Mouse (Mus musculus) midbrain, embryonic 14.5 days (tissue): ENCODE measurements around the gene Mapk9. TPM values are rescaled to one million over a fixed set of nuclear protein-coding genes. Genes with fewer than 3 reads are reported as not detected.

Source experiments
- ATAC-seq: fragments of 200-750 bp; cut with Nextera tagmentation; 2 replicates; pipeline ENCODE4 v1.8.0; 2017; ENCODE audit warnings: moderate number of reproducible peaks, moderate library complexity; ENCODE audit not compliant: low FRiP score, low TSS enrichment
- DNase-seq: peaks from one replicate; pipeline ENCODE4 v3.0.0-alpha.2; 2015
- H3K27ac ChIP-seq: fragments of 300-500 bp; sonication (generic); replicated peaks from 2 replicates; pipeline ENCODE4 v1.5.1; 2014; ENCODE audit warnings: mild to moderate bottlenecking, low read depth, low read length, moderate library complexity
- H3K27me3 ChIP-seq: fragments of 300-500 bp; sonication (generic); 2 replicates; pipeline ENCODE4 v1.6.1; 2014; ENCODE audit warnings: low read length, control low read depth, mixed read lengths; ENCODE audit not compliant: control insufficient read depth, insufficient read depth
- H3K36me3 ChIP-seq: fragments of 300-500 bp; sonication (generic); 2 replicates; pipeline ENCODE4 v1.6.1; 2014; ENCODE audit warnings: low read length, control low read depth; ENCODE audit not compliant: control insufficient read depth, insufficient read depth
- H3K4me1 ChIP-seq: fragments of 300-500 bp; sonication (generic); 2 replicates; pipeline ENCODE4 v1.6.1; 2014; ENCODE audit warnings: mild to moderate bottlenecking, antibody characterized with exemption, low read length, control low read depth; ENCODE audit not compliant: control insufficient read depth, insufficient read depth
- H3K4me2 ChIP-seq: fragments of 300-500 bp; sonication (generic); 2 replicates; pipeline ENCODE4 v1.6.1; 2014; ENCODE audit warnings: mild to moderate bottlenecking, low read length, moderate library complexity
- H3K4me3 ChIP-seq: fragments of 300-500 bp; sonication (generic); replicated peaks from 2 replicates; pipeline ENCODE4 v1.5.1; 2014; ENCODE audit warnings: low read depth, low read length
- H3K9ac ChIP-seq: fragments of 300-500 bp; sonication (generic); replicated peaks from 2 replicates; pipeline ENCODE4 v1.6.1; 2014; ENCODE audit warnings: mild to moderate bottlenecking, low read length, moderate library complexity
- H3K9me3 ChIP-seq: fragments of 300-500 bp; sonication (generic); 2 replicates; pipeline ENCODE4 v1.6.1; 2016; ENCODE audit warnings: low read length, control low read depth, mixed read lengths; ENCODE audit not compliant: control insufficient read depth
- WGBS: fragments of 180-500 bp; shearing (Covaris S2); extraction: QIAGEN DNeasy Blood & Tissue Kit; methylation state at CpG from one replicate; pipeline ENCODE4 v1.1.7; 2014; 5-methylcytosine and 5-hydroxymethylcytosine counted together
- polyA plus RNA-seq: library from polyadenylated mRNA; unstranded; fragments of >200 nt; fragmentation: Nextera tagmentation; extraction: Ambion mirVana; gene quantifications from 2 replicates; pipeline ENCODE4 v1.2.1, GENCODE M21; 2014

The Mapk9 gene
- polyA plus RNA-seq, 1 experiment from 2014 or later = 72.4 TPM

DNA sequence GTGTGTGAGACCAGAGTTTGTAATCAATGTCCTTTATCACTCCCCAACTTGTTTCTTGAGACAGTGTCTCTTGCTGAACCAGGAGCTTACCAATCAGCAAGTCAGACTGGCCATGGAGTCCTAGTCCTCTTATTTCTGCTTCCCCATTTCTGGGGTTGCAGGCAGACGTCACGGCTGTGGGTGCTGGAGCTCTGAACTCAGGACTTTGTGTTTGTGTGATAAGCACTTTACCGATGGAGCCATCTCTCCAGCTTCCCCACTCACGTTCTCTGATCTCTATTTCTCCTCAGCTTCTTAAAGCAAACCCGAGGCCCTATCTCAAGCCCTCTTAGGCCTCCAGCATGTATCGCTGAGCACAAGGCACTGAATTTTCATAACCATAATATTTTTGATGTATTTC lies 72.8 kb downstream of the Mapk9 start:
- Histone ChIP-seq H3K4me2 (no peak overlapping the region), H3K4me1 (peaks cover 7% of the 10 kb centered on the region; the same call in 1 of the 2 replicates), H3K27ac (no peak overlapping the region), H3K36me3 (no peaks in the 10 kb centered on the region), H3K9ac (no peak overlapping the region), H3K27me3 (no peaks in the 10 kb centered on the region), H3K9me3 (no peaks in the 10 kb centered on the region), H3K4me3 (no peak overlapping the region)
- no peak for ATAC-seq
- no peak for DNase-seq
- 88% methylated on average over 6 of the region's 6 CpGs for WGBS

DNA sequence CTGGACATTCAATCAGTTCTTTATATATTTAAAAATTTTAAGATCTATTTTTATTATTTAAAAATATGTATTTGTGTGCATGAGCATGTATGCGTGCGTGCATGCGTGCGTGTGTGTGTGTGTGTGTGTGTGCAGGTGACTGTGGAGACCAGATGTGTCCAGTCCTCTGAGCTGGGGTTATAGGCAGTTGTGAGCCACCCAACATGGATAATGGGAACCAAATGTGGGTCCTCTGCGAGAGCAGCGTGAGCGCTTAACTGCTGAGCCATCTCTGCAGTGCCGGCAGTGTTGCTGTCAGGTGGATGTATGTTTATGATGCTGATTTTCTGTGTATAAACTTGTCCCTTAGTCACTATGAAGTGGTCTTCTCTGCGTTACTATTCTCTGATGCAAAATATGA lies 77.0 kb downstream of the Mapk9 start:
- Histone ChIP-seq H3K27ac (no peak overlapping the region), H3K4me1 (peaks cover 14% of the 10 kb centered on the region)

GRCm38 (mm10) chr11:49926183-49926582 lies 79.6 kb downstream of the Mapk9 start:
- Histone ChIP-seq H3K4me1 (peaks cover 9% of the 10 kb centered on the region), H3K9me3 (no peaks in the 10 kb centered on the region), H3K9ac (no peak overlapping the region), H3K4me3 (no peak overlapping the region), H3K27me3 (no peaks in the 10 kb centered on the region), H3K4me2 (no peak overlapping the region), H3K27ac (no peak overlapping the region), H3K36me3 (no peaks in the 10 kb centered on the region)
- 78% methylated on average over 7 of the region's 7 CpGs for WGBS
- ATAC-seq = no peak
- DNase-seq = no peak

More for the DNA sequence above, 77.0 kb downstream of the Mapk9 start:
- H3K27me3 ChIP-seq = no peaks in the 10 kb centered on the region
- no peaks in the 10 kb centered on the region for H3K9me3 ChIP-seq
- WGBS = 92% methylated on average over 9 of the region's 9 CpGs
- no peak overlapping the region for H3K4me3 ChIP-seq
- no peaks in the 10 kb centered on the region for H3K36me3 ChIP-seq
- DNase-seq = no peak
- H3K9ac ChIP-seq = no peak overlapping the region
- no peak overlapping the region for H3K4me2 ChIP-seq
- no peak for ATAC-seq

- 44% methylated on average over 4 of the region's 4 CpGs for WGBS
- no peak overlapping the region for H3K9ac ChIP-seq
These were observed 80.6 kb downstream of the Mapk9 start for GRCm38 (mm10) chr11:49927169-49927568.

DNA sequence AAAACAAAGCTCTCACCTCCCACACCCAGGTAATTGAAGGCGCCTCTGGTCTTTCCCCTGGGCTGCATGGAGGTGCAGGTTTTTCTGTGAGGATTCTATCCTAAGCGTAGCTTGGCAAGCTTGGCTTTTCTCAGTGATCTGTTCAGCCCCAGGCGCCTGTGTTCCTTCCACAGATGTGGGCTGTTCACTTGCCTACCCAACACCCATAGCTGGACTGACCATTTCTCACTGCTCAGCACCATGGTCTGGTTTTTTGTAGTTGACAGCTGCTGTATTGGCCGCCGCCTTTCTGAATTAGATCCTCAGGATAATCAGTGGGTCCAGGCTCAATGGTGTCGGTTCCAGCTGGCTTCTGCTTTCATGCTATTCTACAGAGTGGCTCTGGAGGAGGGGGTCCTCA lies 81.1 kb downstream of the Mapk9 start:
- DNase-seq = no peak
- 72% methylated on average over 6 of the region's 6 CpGs for WGBS

More at GRCm38 (mm10) chr11:49927169-49927568, 80.6 kb downstream of the Mapk9 start:
- DNase-seq (peak; percentile 66), ATAC-seq (peak; percentile 66; the same call in 1 of the 2 replicates)
- Histone ChIP-seq H3K4me3 (no peak overlapping the region), H3K9me3 (no peaks in the 10 kb centered on the region), H3K27me3 (no peaks in the 10 kb centered on the region), H3K4me2 (no peak overlapping the region), H3K27ac (peak overlapping the region; percentile 45), H3K36me3 (no peaks in the 10 kb centered on the region), H3K4me1 (peaks cover 18% of the 10 kb centered on the region)

GRCm38 (mm10) chr11:49931037-49931625 lies 84.6 kb downstream of the Mapk9 start:
- peak; percentile 35 for DNase-seq
- Histone ChIP-seq H3K9ac (no peak overlapping the region), H3K9me3 (no peaks in the 10 kb centered on the region), H3K4me3 (no peak overlapping the region), H3K4me2 (no peak overlapping the region), H3K27me3 (no peaks in the 10 kb centered on the region), H3K36me3 (no peaks in the 10 kb centered on the region), H3K4me1 (peaks cover 22% of the 10 kb centered on the region), H3K27ac (no peak overlapping the region)
- no peak for ATAC-seq
- WGBS = 32% methylated on average over 5 of the region's 5 CpGs

More for the DNA sequence above, 81.1 kb downstream of the Mapk9 start:
- ATAC-seq = no peak
- no peaks in the 10 kb centered on the region for H3K9me3 ChIP-seq
- H3K4me2 ChIP-seq = no peak overlapping the region
- H3K27me3 ChIP-seq = no peaks in the 10 kb centered on the region
- no peak overlapping the region for H3K4me3 ChIP-seq
- peak overlapping the region; percentile 45; the same call in 1 of the 2 replicates for H3K27ac ChIP-seq
- no peaks in the 10 kb centered on the region for H3K36me3 ChIP-seq
- no peak overlapping the region for H3K9ac ChIP-seq
- peaks cover 22% of the 10 kb centered on the region for H3K4me1 ChIP-seq

- Histone ChIP-seq H3K4me1 (peaks cover 18% of the 10 kb centered on the region), H3K27me3 (no peaks in the 10 kb centered on the region), H3K9me3 (no peaks in the 10 kb centered on the region), H3K4me3 (no peak overlapping the region), H3K27ac (no peak overlapping the region), H3K9ac (no peak overlapping the region), H3K4me2 (no peak overlapping the region), H3K36me3 (no peaks in the 10 kb centered on the region)
- DNase-seq = peak; percentile 32
- WGBS = 30% methylated on average over 7 of the region's 7 CpGs
- no peak for ATAC-seq
These were observed 85.3 kb downstream of the Mapk9 start for GRCm38 (mm10) chr11:49931853-49932252.

DNA sequence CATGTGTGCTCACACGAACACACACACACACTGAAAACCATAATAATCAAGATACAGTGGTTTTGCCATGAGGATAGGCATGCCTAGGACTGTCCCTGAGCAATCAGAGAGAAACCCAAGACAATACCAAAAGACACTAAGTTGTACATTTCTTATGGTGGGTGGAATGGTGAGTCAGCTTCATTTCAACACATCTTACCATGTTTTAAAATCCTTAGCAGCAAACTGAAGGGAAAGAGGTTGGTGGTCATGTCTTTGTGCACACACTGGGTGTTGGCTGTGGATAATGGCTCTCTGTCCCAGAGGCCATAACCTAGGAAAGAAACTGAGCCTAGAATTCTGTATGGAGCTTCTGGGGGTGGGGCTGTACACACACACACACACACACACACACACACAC lies 87.3 kb downstream of the Mapk9 start:
- H3K36me3 ChIP-seq = no peaks in the 10 kb centered on the region
- no peak overlapping the region for H3K27ac ChIP-seq
- H3K4me1 ChIP-seq = peaks cover 15% of the 10 kb centered on the region; the same call in 1 of the 2 replicates
- H3K27me3 ChIP-seq = no peaks in the 10 kb centered on the region
- H3K4me2 ChIP-seq = no peak overlapping the region
- no peak for DNase-seq
- no peak for ATAC-seq
- no peak overlapping the region for H3K4me3 ChIP-seq
- 75% methylated on average over 1 of the region's 1 CpGs for WGBS
- no peak overlapping the region for H3K9ac ChIP-seq
- H3K9me3 ChIP-seq = no peaks in the 10 kb centered on the region

- Histone ChIP-seq H3K9ac (no peak overlapping the region), H3K27ac (no peak overlapping the region), H3K4me1 (peaks cover 15% of the 10 kb centered on the region; the same call in 1 of the 2 replicates), H3K27me3 (no peaks in the 10 kb centered on the region), H3K4me3 (no peak overlapping the region), H3K4me2 (no peak overlapping the region), H3K9me3 (no peaks in the 10 kb centered on the region), H3K36me3 (no peaks in the 10 kb centered on the region)
- whole genome bisulfite sequencing = 56% methylated on average over 10 of the region's 10 CpGs
- DNase-seq = no peak
- ATAC-seq = no peak
These were observed 87.8 kb downstream of the Mapk9 start for GRCm38 (mm10) chr11:49934322-49934721.
